Mouse (Mus musculus) forebrain, embryonic 11.5 days (tissue): Measurements from ENCODE around the gene 4932438H23Rik. TPM values are rescaled to one million over a fixed set of nuclear protein-coding genes. Genes with fewer than 3 reads are reported as not detected.

Experiments used
- ATAC-seq: fragments of 200-750 bp; cut with Nextera tagmentation; replicated peaks from 2 replicates; pipeline ENCODE4 v1.8.0; 2017; ENCODE audit warnings: moderate TSS enrichment; ENCODE audit not compliant: low FRiP score
- DNase-seq: peaks from one replicate; pipeline ENCODE4 v3.0.0-alpha.2; 2017; ENCODE audit warnings: low spot score
- H3K27ac ChIP-seq: fragments of 300-500 bp; sonication (generic); 2 replicates; pipeline ENCODE4 v1.5.1; 2014; ENCODE audit warnings: low read depth, low read length
- H3K27me3 ChIP-seq: fragments of 300-500 bp; sonication (generic); 2 replicates; pipeline ENCODE4 v1.6.1; 2014; ENCODE audit warnings: mild to moderate bottlenecking, low read length, mixed read lengths; ENCODE audit not compliant: control insufficient read depth, insufficient read depth
- H3K36me3 ChIP-seq: fragments of 300-500 bp; sonication (generic); 2 replicates; pipeline ENCODE4 v1.6.1; 2014; ENCODE audit warnings: mild to moderate bottlenecking, low read length, moderate library complexity, mixed read lengths; ENCODE audit not compliant: control insufficient read depth, insufficient read depth
- H3K4me1 ChIP-seq: fragments of 300-500 bp; sonication (generic); replicated peaks from 2 replicates; pipeline ENCODE4 v1.6.1; 2014; ENCODE audit warnings: low read length, mixed read lengths; ENCODE audit not compliant: control insufficient read depth, insufficient read depth
- H3K4me2 ChIP-seq: fragments of 300-500 bp; sonication (generic); 2 replicates; pipeline ENCODE4 v1.6.1; 2014; ENCODE audit warnings: low read depth, mild to moderate bottlenecking, low read length, moderate library complexity, mixed read lengths; ENCODE audit not compliant: severe bottlenecking
- H3K4me3 ChIP-seq: fragments of 300-500 bp; sonication (generic); 2 replicates; pipeline ENCODE4 v1.5.1; 2014; ENCODE audit warnings: low read depth, low read length
- H3K9ac ChIP-seq: fragments of 300-500 bp; sonication (generic); 2 replicates; pipeline ENCODE4 v1.6.1; 2014; ENCODE audit warnings: low read length
- H3K9me3 ChIP-seq: fragments of 300-500 bp; sonication (generic); 2 replicates; pipeline ENCODE4 v1.6.1; 2016; ENCODE audit warnings: low read length, mixed read lengths; ENCODE audit not compliant: control insufficient read depth
- WGBS: fragments of 180-500 bp; shearing (Covaris S2); extraction: QIAGEN DNeasy Blood & Tissue Kit; methylation state at CpG from one replicate; pipeline ENCODE4 v1.1.7; 2014; 5-methylcytosine and 5-hydroxymethylcytosine counted together
- polyA plus RNA-seq: library from polyadenylated mRNA; unstranded; fragments of >200 nt; fragmentation: Nextera tagmentation; extraction: Ambion mirVana; gene quantifications from 2 replicates; pipeline ENCODE4 v1.2.1, GENCODE M21; 2014

Gene 4932438H23Rik
- polyA plus RNA-seq, 1 experiment from 2014 or later = 0.17 TPM

DNA sequence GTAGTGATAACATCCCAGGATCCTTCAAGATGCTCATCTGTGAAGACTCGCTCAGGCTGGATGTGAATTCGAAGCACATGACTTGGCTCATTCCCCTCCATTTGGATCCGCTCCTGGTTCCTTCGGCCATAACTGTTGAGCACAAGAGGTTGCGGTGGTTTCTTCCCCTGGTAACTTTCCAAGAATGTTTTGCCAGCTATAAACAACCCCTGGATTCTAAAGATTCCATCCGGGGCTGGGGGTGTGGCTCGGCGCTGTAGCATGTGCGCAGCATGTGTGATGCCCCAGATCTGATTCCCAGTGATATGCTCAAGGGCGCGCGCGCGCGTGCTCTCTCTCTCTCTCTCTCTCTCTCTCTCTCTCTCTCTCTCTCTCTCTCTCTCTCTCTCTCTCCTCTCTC is 35.0 kb upstream of the 4932438H23Rik start:
- no peaks in the 10 kb centered on the region for H3K27me3 ChIP-seq
- no peak for ATAC-seq
- H3K4me3 ChIP-seq = no peak overlapping the region
- H3K9me3 ChIP-seq = no peaks in the 10 kb centered on the region
- H3K36me3 ChIP-seq = no peaks in the 10 kb centered on the region
- H3K4me2 ChIP-seq = no peak overlapping the region
- no peak overlapping the region for H3K9ac ChIP-seq
- H3K27ac ChIP-seq = no peak overlapping the region
- 91% methylated on average over 15 of the region's 15 CpGs for WGBS
- peaks cover 4% of the 10 kb centered on the region; the same call in 1 of the 2 replicates for H3K4me1 ChIP-seq
- no peak for DNase-seq

GRCm38 (mm10) chr16:91128431-91128830 is 33.5 kb upstream of the 4932438H23Rik start:
- Histone ChIP-seq H3K27me3 (no peaks in the 10 kb centered on the region), H3K9me3 (no peaks in the 10 kb centered on the region), H3K27ac (no peak overlapping the region), H3K4me1 (peaks cover 4% of the 10 kb centered on the region; the same call in 1 of the 2 replicates), H3K4me3 (no peak overlapping the region), H3K9ac (no peak overlapping the region), H3K4me2 (no peak overlapping the region), H3K36me3 (no peaks in the 10 kb centered on the region)
- 89% methylated on average over 4 of the region's 4 CpGs for WGBS
- ATAC-seq (no peak), DNase-seq (no peak)

GRCm38 (mm10) chr16:91126734-91127524 is 32.0 kb upstream of the 4932438H23Rik start:
- H3K36me3 ChIP-seq = no peaks in the 10 kb centered on the region
- ATAC-seq (no peak), DNase-seq (no peak)
- no peak overlapping the region for H3K4me3 ChIP-seq
- H3K9ac ChIP-seq = no peak overlapping the region
- no peak overlapping the region for H3K4me2 ChIP-seq
- no peaks in the 10 kb centered on the region for H3K27me3 ChIP-seq
- H3K9me3 ChIP-seq = no peaks in the 10 kb centered on the region
- no peak overlapping the region for H3K27ac ChIP-seq
- WGBS = 89% methylated on average over 8 of the region's 8 CpGs
- peaks cover 4% of the 10 kb centered on the region; the same call in 1 of the 2 replicates for H3K4me1 ChIP-seq

- H3K9ac ChIP-seq = no peak overlapping the region
- ATAC-seq (no peak), DNase-seq (no peak)
- no peak overlapping the region for H3K27ac ChIP-seq
- 84% methylated on average over 3 of the region's 3 CpGs for WGBS
- no peak overlapping the region for H3K4me3 ChIP-seq
- no peak overlapping the region for H3K4me2 ChIP-seq
- no peaks in the 10 kb centered on the region for H3K9me3 ChIP-seq
- no peaks in the 10 kb centered on the region for H3K36me3 ChIP-seq
- H3K27me3 ChIP-seq = no peaks in the 10 kb centered on the region; the same call in 1 of the 2 replicates
- peaks cover 7% of the 10 kb centered on the region for H3K4me1 ChIP-seq
Observed at GRCm38 (mm10) chr16:91124256-91124655, 29.3 kb upstream of the 4932438H23Rik start.

- no peak overlapping the region for H3K4me2 ChIP-seq
- WGBS = 84% methylated on average over 1 of the region's 1 CpGs
- H3K9me3 ChIP-seq = no peaks in the 10 kb centered on the region
- no peaks in the 10 kb centered on the region for H3K36me3 ChIP-seq
- H3K27ac ChIP-seq = no peak overlapping the region
- no peak for DNase-seq
- H3K27me3 ChIP-seq = no peaks in the 10 kb centered on the region; the same call in 1 of the 2 replicates
- peaks cover 7% of the 10 kb centered on the region for H3K4me1 ChIP-seq
- ATAC-seq = no peak
- no peak overlapping the region for H3K9ac ChIP-seq
- H3K4me3 ChIP-seq = no peak overlapping the region
Observed at GRCm38 (mm10) chr16:91123821-91124220, 28.9 kb upstream of the 4932438H23Rik start.

DNA sequence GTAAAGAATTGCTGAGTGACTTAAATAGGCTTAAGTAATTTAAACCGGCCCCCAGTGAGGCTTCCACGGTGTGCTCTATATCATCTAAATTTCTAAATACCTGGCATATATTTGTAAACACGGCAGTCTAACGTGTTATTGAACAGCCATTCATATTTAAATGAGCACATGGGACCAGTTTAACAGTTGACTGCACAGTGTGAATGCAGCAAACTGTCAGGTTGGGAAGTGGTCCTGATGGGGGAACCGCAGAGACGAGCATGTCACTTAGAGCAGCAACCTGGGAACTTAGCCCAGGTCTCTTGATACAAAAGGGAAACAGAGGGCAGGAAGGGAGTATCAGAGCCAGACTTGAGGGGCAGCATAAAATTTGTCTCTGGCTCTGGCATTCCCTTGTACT is 25.0 kb upstream of the 4932438H23Rik start:
- Histone ChIP-seq H3K4me3 (no peak overlapping the region), H3K27me3 (no peaks in the 10 kb centered on the region; the same call in 1 of the 2 replicates), H3K4me2 (no peak overlapping the region), H3K36me3 (no peaks in the 10 kb centered on the region), H3K9ac (no peak overlapping the region), H3K4me1 (peaks cover 3% of the 10 kb centered on the region), H3K27ac (no peak overlapping the region), H3K9me3 (no peaks in the 10 kb centered on the region; the same call in 1 of the 2 replicates)
- no peak for DNase-seq
- WGBS = 18% methylated on average over 6 of the region's 6 CpGs
- ATAC-seq = peak; percentile 65; the same call in 1 of the 2 replicates

DNA sequence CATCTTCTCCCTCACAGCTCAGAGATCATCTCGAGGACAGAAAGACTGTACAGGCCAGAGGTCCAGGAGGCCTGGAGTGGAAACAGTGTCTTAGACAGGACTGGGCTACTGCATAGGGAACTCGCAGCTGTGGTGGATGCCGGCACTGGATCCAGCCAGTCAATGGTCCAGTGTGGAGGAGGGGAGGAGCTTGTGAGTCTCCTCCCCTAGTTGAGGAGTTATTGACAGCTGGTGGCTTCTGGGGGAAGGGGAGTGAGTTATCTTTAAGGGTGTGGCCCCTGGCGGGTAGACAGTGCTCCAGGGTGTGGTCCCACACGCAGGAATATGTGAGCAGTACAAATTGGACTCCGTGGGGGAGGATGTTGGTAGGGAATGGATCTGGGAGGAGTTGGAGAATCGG is 21.8 kb upstream of the 4932438H23Rik start:
- Histone ChIP-seq H3K36me3 (no peaks in the 10 kb centered on the region), H3K9ac (no peak overlapping the region), H3K27ac (no peak overlapping the region), H3K4me1 (peaks cover 3% of the 10 kb centered on the region; the same call in 1 of the 2 replicates), H3K9me3 (no peaks in the 10 kb centered on the region; the same call in 1 of the 2 replicates), H3K4me3 (no peak overlapping the region), H3K27me3 (no peaks in the 10 kb centered on the region; the same call in 1 of the 2 replicates), H3K4me2 (no peak overlapping the region)
- ATAC-seq (no peak), DNase-seq (no peak)
- WGBS = 74% methylated on average over 7 of the region's 7 CpGs

DNA sequence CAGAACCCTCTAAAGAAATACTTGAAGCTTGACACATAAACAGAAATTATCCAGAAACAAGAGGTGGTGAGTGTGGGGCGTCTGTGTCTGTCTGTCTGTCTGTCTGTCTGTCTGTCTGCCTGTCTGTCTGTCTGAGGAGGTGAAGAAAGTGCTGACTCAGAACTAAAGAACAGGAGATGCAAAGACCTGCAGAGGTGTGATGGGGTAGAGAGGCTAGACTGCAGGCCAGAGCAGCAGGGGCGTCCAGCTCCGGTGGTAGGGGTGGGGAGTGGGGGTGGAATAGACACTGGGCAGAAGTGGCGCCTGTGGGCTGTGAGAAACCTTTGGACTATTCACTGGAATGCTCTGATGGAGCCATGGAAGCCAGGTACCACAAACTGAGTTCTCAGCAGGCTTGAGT is 21.1 kb upstream of the 4932438H23Rik start:
- H3K9me3 ChIP-seq = no peaks in the 10 kb centered on the region; the same call in 1 of the 2 replicates
- 89% methylated on average over 4 of the region's 4 CpGs for WGBS
- H3K36me3 ChIP-seq = no peaks in the 10 kb centered on the region
- DNase-seq (no peak), ATAC-seq (no peak)
- H3K4me1 ChIP-seq = peaks cover 6% of the 10 kb centered on the region
- H3K9ac ChIP-seq = no peak overlapping the region
- no peak overlapping the region for H3K4me3 ChIP-seq
- H3K27ac ChIP-seq = no peak overlapping the region
- H3K4me2 ChIP-seq = no peak overlapping the region
- no peaks in the 10 kb centered on the region for H3K27me3 ChIP-seq
